8 mouse cellular contexts compared by ENCODE assay signal in the genomic region with DNA sequence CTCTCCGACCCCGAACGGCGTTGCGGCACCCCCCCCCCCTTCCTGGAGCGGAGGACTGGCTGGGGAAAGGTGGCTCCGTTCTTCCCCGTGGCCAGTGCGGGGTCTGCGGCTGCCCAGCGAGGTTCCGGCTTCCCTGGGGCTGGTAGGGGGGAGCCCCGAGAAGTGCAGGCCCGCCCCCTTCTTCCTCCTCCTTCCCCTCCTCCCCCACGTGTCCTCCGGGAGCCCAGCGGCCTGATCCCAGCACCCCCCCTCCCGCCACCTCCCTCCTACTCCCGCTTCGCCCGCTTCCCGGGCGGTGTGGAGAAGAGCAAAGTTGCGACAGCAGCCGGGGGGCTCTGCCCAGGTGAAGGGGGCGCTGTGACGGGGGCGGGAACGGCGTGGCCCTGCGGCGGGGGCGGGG. TPM values are rescaled to one million over a fixed set of nuclear protein-coding genes. Genes with fewer than 3 reads are reported as not detected.
DNase-seq lines count a peak whose midpoint lies in the region; ATAC-seq and TF ChIP-seq lines count a peak whose summit lies in the region.

Bcorl1 (plus strand) TSS at position 218 of the 400 bp plus-strand sequence.

- H3K9ac ChIP-seq in heart, adult 2 months (ENCODE audit: low read depth, low read length) = peak within 1 kb of the TSS; percentile 89
- H3K9ac ChIP-seq in limb, embryonic 15.5 days = peak within 1 kb of the TSS; percentile 58
- peak within 1 kb of the TSS; percentile 38 for H3K9ac ChIP-seq in midbrain, embryonic 15.5 days

- no peak for TF ChIP-seq EP300 in heart, adult 2 months (IDR thresholded peaks at IDR 0.05; ENCODE audit: insufficient read depth, low read depth, low read length)

- H3K36me3 ChIP-seq in heart, adult 2 months (ENCODE audit: control insufficient read depth, insufficient read depth, low read length) = no peaks in the 10 kb centered on the region
- no peaks in the 10 kb centered on the region for H3K36me3 ChIP-seq in kidney, adult 2 months (ENCODE audit: control insufficient read depth, insufficient read depth, low read length)
- H3K36me3 ChIP-seq in limb, embryonic 15.5 days = no peaks in the 10 kb centered on the region
- H3K36me3 ChIP-seq in midbrain, embryonic 15.5 days (replicated peaks) = no peaks in the 10 kb centered on the region

- peaks cover 2% of the 10 kb centered on the region; the same call in 1 of the 2 replicates for H3K4me1 ChIP-seq in heart, adult 2 months (ENCODE audit: control insufficient read depth, insufficient read depth, low read length)
- H3K4me1 ChIP-seq in kidney, adult 2 months (ENCODE audit: control insufficient read depth, insufficient read depth, low read length) = no peaks in the 10 kb centered on the region; the same call in 1 of the 2 replicates
- 0 out of 2 replicates have a peak, but pooled peaks cover 3% of the 10 kb centered on the region for H3K4me1 ChIP-seq in limb, embryonic 15.5 days
- peaks cover 11% of the 10 kb centered on the region; the same call in 1 of the 2 replicates for H3K4me1 ChIP-seq in midbrain, embryonic 15.5 days

- no peaks in the 10 kb centered on the region for H3K79me2 ChIP-seq in heart, adult 2 months (replicated peaks; ENCODE audit: control insufficient read depth, insufficient read depth, low read length)

- TF ChIP-seq POLR2A in heart, adult 2 months (IDR thresholded peaks at IDR 0.05; ENCODE audit: insufficient read depth, low read depth, low read length) = no peak
- TF ChIP-seq POLR2A in kidney, adult 2 months (IDR thresholded peaks at IDR 0.05; ENCODE audit: low read depth, low read length) = no peak

- peak; percentile 43 to 51 for DNase-seq in spleen, adult 18-20 months
- DNase-seq in spleen, adult 12 weeks (ENCODE audit: low spot score) = no peak
- peak; percentile 20 for DNase-seq in embryo, embryonic 10 days (ENCODE audit: low spot score)
- DNase-seq in heart, adult 2 months = peak; percentile 63 to 65
- DNase-seq in kidney, adult 2 months = peak; percentile 57
- DNase-seq in thymus, postnatal 25 days = peak; percentile 31

- peak; percentile 40; the same call in 1 of the 2 replicates for ATAC-seq in limb, embryonic 15.5 days (ENCODE audit: insufficient number of reproducible peaks, low FRiP score, low TSS enrichment, low read depth)
- no peak for ATAC-seq in midbrain, embryonic 15.5 days (replicated peaks)

- intact Hi-C loops in heart, adult 2 months (cut with DNase I) = loop anchor here (2.0 to 5.0 kb wide), 2 partner anchors 54 to 134 kb away; partner anchors contain the start of gene Zdhhc9

- no peaks in the 10 kb centered on the region for H3K27me3 ChIP-seq in heart, adult 2 months (ENCODE audit: control insufficient read depth, insufficient read depth, low read length)
- H3K27me3 ChIP-seq in kidney, adult 2 months (replicated peaks; ENCODE audit: control insufficient read depth, insufficient read depth, low read length) = no peaks in the 10 kb centered on the region
- no peaks in the 10 kb centered on the region; the same call in 1 of the 2 replicates for H3K27me3 ChIP-seq in limb, embryonic 15.5 days
- no peaks in the 10 kb centered on the region for H3K27me3 ChIP-seq in midbrain, embryonic 15.5 days (replicated peaks)

- WGBS in heart, adult 2 months = 15% methylated on average over 27 of the region's 33 CpGs
- 0% methylated on average over 6 of the region's 33 CpGs for WGBS in kidney, adult 2 months
- WGBS in limb, embryonic 15.5 days = 10% methylated on average over 16 of the region's 33 CpGs
- 26% methylated on average over 11 of the region's 33 CpGs for WGBS in midbrain, embryonic 15.5 days

- peak within 1 kb of the TSS; percentile 62 for H3K27ac ChIP-seq in heart, adult 2 months
- peak within 1 kb of the TSS; percentile 38; the same call in 1 of the 2 replicates for H3K27ac ChIP-seq in kidney, adult 2 months (ENCODE audit: insufficient read depth, low read depth, low read length)
- peak within 1 kb of the TSS; percentile 84 for H3K27ac ChIP-seq in limb, embryonic 15.5 days
- H3K27ac ChIP-seq in midbrain, embryonic 15.5 days = no peak within 1 kb of the TSS

- no peak for TF ChIP-seq CTCF in heart, adult 2 months (IDR thresholded peaks at IDR 0.05)
- no peak for TF ChIP-seq CTCF in kidney, adult 2 months (conservative IDR thresholded peaks at IDR 0.05; ENCODE audit: insufficient read depth, insufficient read length, low read depth, low read length)

- peak within 1 kb of the TSS; percentile 65 for H3K4me3 ChIP-seq in heart, adult 2 months
- peak within 1 kb of the TSS; percentile 92 for H3K4me3 ChIP-seq in kidney, adult 2 months (ENCODE audit: insufficient read depth, low read depth, low read length)
- H3K4me3 ChIP-seq in limb, embryonic 15.5 days = peak within 1 kb of the TSS; percentile 56
- H3K4me3 ChIP-seq in midbrain, embryonic 15.5 days = peak within 1 kb of the TSS; percentile 65

- no peaks in the 10 kb centered on the region for H3K9me3 ChIP-seq in limb, embryonic 15.5 days
- no peaks in the 10 kb centered on the region for H3K9me3 ChIP-seq in midbrain, embryonic 15.5 days

- peak within 1 kb of the TSS; percentile 74 for H3K4me2 ChIP-seq in limb, embryonic 15.5 days
- peak within 1 kb of the TSS; percentile 76 for H3K4me2 ChIP-seq in midbrain, embryonic 15.5 days

RNA-seq across cellular contexts. Expression of gene Bcorl1, which starts in this region (rescaled TPM):
- 1 to 10 TPM; 5.7 to 6.0 TPM for total RNA-seq in heart, adult 2 months (2021)
- 2.2 and 2.3 TPM in 2 replicates for polyA plus RNA-seq in heart, adult 2 months (2012; rRNA removed)
- polyA plus RNA-seq in kidney, adult 2 months (2012; rRNA removed) = 3.5 and 3.8 TPM in 2 replicates
- 5.3 and 5.9 TPM in 2 replicates for polyA plus RNA-seq in limb, embryonic 15.5 days (2015; fragmentation: Nextera tagmentation; extraction: Ambion mirVana)
- polyA plus RNA-seq in midbrain, embryonic 15.5 days (2015; fragmentation: Nextera tagmentation; extraction: Ambion mirVana) = 6.2 and 8.4 TPM in 2 replicates

Comparison
In these comparisons a context has a peak if more than half of its experiments do, and no peak if none do; other contexts are left out.
1. H3K9ac ChIP-seq: peak in every context shown above with its lines; median percentile 89 in heart, adult 2 months; 58 in limb, embryonic 15.5 days; 38 in midbrain, embryonic 15.5 days.